ENCODE assay signal across 10 mouse cellular contexts in genomic region chr4:110019145-110019544, GRCm38 (mm10). TPM values are rescaled to one million over a fixed set of nuclear protein-coding genes. Genes with fewer than 3 reads are reported as not detected.
A peak's percentile ranks its signal among the peaks of the same experiment; 100 is the strongest.
DNase-seq lines count a peak whose midpoint lies in the region; ATAC-seq and TF ChIP-seq lines count a peak whose summit lies in the region.
"Had no signal": no experiment of that assay in that cellular context is flagged by ENCODE, and none has a peak within 500 bp of the region (broad histone marks: within the 10 kb centered on the region; RNA-seq: fewer than 3 reads in every experiment).

No protein-coding gene starts in this region.

- ATAC-seq in hindbrain, postnatal 0 days, result no peak
- no peak for ATAC-seq in hindbrain, embryonic 14.5 days (ENCODE audit: low FRiP score)

- H3K27ac ChIP-seq in hindbrain, postnatal 0 days, result no peak overlapping the region
- no peak overlapping the region for H3K27ac ChIP-seq in hindbrain, embryonic 14.5 days
- H3K27ac ChIP-seq in testis, adult 2 months (ENCODE audit: control insufficient read depth, insufficient read depth, low read depth, low read length), result no peak overlapping the region
- H3K27ac ChIP-seq in bone marrow, adult 2 months (ENCODE audit: control insufficient read depth, insufficient read depth, low read depth, low read length, poor library complexity), result no peak overlapping the region

- no peak for TF ChIP-seq POLR2A in testis, adult 2 months (IDR thresholded peaks at IDR 0.05; ENCODE audit: control insufficient read depth, low read depth, low read length)
- no peak for TF ChIP-seq POLR2A in bone marrow, adult 2 months (IDR thresholded peaks at IDR 0.05; ENCODE audit: borderline replicate concordance, control insufficient read depth, low read depth, low read length)

- H3K4me3 ChIP-seq in hindbrain, postnatal 0 days (ENCODE audit: low read length), result no peak overlapping the region
- H3K4me3 ChIP-seq in hindbrain, embryonic 14.5 days (replicated peaks; ENCODE audit: low read length), result no peak overlapping the region
- no peak overlapping the region for H3K4me3 ChIP-seq in testis, adult 2 months (ENCODE audit: control insufficient read depth, low read depth, low read length)
- no peak overlapping the region for H3K4me3 ChIP-seq in bone marrow, adult 2 months (replicated peaks; ENCODE audit: control insufficient read depth, low read depth, low read length)

- H3K27me3 ChIP-seq in hindbrain, postnatal 0 days (ENCODE audit: insufficient read depth, low read length), result no peaks in the 10 kb centered on the region
- H3K27me3 ChIP-seq in hindbrain, embryonic 14.5 days (ENCODE audit: control insufficient read depth, insufficient read depth, low read length), result 0 out of 2 replicates have a peak, but pooled peaks cover 7% of the 10 kb centered on the region
- no peaks in the 10 kb centered on the region for H3K27me3 ChIP-seq in testis, adult 2 months (ENCODE audit: control insufficient read depth, insufficient read depth, low read length)
- no peaks in the 10 kb centered on the region for H3K27me3 ChIP-seq in splenic B cell, adult 2 months (ENCODE audit: control insufficient read depth, insufficient read depth, low read length, poor library complexity, severe bottlenecking)

- WGBS in hindbrain, postnatal 0 days, result 52% methylated on average over 9 of the region's 9 CpGs
- 57% methylated on average over 9 of the region's 9 CpGs for WGBS in hindbrain, embryonic 14.5 days
- WGBS in bone marrow, adult 2 months, result 57% methylated on average over 9 of the region's 9 CpGs

- H3K4me1 ChIP-seq in hindbrain, postnatal 0 days (ENCODE audit: insufficient read depth, low read length), result no peaks in the 10 kb centered on the region
- H3K4me1 ChIP-seq in hindbrain, embryonic 14.5 days (replicated peaks; ENCODE audit: control insufficient read depth, insufficient read depth, low read length), result no peaks in the 10 kb centered on the region
- H3K4me1 ChIP-seq in testis, adult 2 months (ENCODE audit: control insufficient read depth, insufficient read depth, low read length), result peaks cover 21% of the 10 kb centered on the region
- no peaks in the 10 kb centered on the region for H3K4me1 ChIP-seq in bone marrow, adult 2 months (ENCODE audit: control insufficient read depth, insufficient read depth, low read length)

- H3K36me3 ChIP-seq in hindbrain, postnatal 0 days (ENCODE audit: insufficient read depth, low read length), result no peaks in the 10 kb centered on the region
- H3K36me3 ChIP-seq in hindbrain, embryonic 14.5 days (replicated peaks; ENCODE audit: control insufficient read depth, insufficient read depth), result no peaks in the 10 kb centered on the region
- H3K36me3 ChIP-seq in testis, adult 2 months (ENCODE audit: control insufficient read depth, insufficient read depth, low read length), result no peaks in the 10 kb centered on the region
- no peaks in the 10 kb centered on the region for H3K36me3 ChIP-seq in splenic B cell, adult 2 months (ENCODE audit: control insufficient read depth, insufficient read depth, low read length, poor library complexity, severe bottlenecking)

- no peak overlapping the region for H3K4me2 ChIP-seq in hindbrain, postnatal 0 days (ENCODE audit: low read depth, low read length)
- H3K4me2 ChIP-seq in hindbrain, embryonic 14.5 days (replicated peaks), result no peak overlapping the region

- no peak overlapping the region for H3K9ac ChIP-seq in hindbrain, postnatal 0 days (replicated peaks; ENCODE audit: low read length)
- no peak overlapping the region for H3K9ac ChIP-seq in hindbrain, embryonic 14.5 days

- no peak for DNase-seq in hindbrain, postnatal 0 days (ENCODE audit: low spot score)
- no peak for DNase-seq in hindbrain, embryonic 14.5 days (ENCODE audit: low spot score)
- DNase-seq in testis, postnatal 10 days (ENCODE audit: low spot score), result no peak
- DNase-seq in splenic B cell, adult 2 months (ENCODE audit: low read depth, low spot score), result peak; percentile 7
- no peak for DNase-seq in adrenal gland, adult 2 months
- DNase-seq in urinary bladder, postnatal 14 days (ENCODE audit: low spot score), result no peak
- DNase-seq: heart, postnatal 36 days had no signal

- no peaks in the 10 kb centered on the region for H3K9me3 ChIP-seq in hindbrain, postnatal 0 days (ENCODE audit: low read length)
- H3K9me3 ChIP-seq in hindbrain, embryonic 14.5 days (ENCODE audit: control insufficient read depth, low read length), result no peaks in the 10 kb centered on the region

- TF ChIP-seq CTCF in hindbrain, postnatal 0 days (IDR thresholded peaks at IDR 0.05; ENCODE audit: low read depth), result peak; percentile 61
- TF ChIP-seq CTCF in testis, adult 2 months (IDR thresholded peaks at IDR 0.05; ENCODE audit: control insufficient read depth, insufficient read depth, insufficient replicate concordance, low read depth, low read length), result peak; percentile 88
- TF ChIP-seq CTCF in bone marrow, adult 2 months (IDR thresholded peaks at IDR 0.05; ENCODE audit: control insufficient read depth, insufficient read depth, low read length), result peak; percentile 38; the same call in 1 of the 2 replicates

RNA-seq across cellular contexts. Expression of gene Dmrta2, which starts 41.3 kb away (rescaled TPM):
- total RNA-seq in hindbrain, postnatal 0 days (2014; rRNA removed), result 1.2 and 2.0 TPM in 2 replicates
- 0.06 and 0.08 TPM in 2 replicates for polyA plus RNA-seq in hindbrain, postnatal 0 days (2015; fragmentation: Nextera tagmentation; extraction: Ambion mirVana)
- 0.08 TPM in 1 of 2 replicates, not detected in the other for polyA plus RNA-seq in hindbrain, embryonic 14.5 days (2014; fragmentation: Nextera tagmentation; extraction: Ambion mirVana)
- 3.8 and 6.3 TPM in 2 replicates for polyA plus RNA-seq in testis, adult 2 months (2012; rRNA removed)
- not detected in 2 replicates for polyA plus RNA-seq in bone marrow, adult 2 months (2011; ENCODE audit: insufficient read depth, insufficient read length, low replicate concordance, missing spikeins)
- not detected for total RNA-seq in adrenal gland, adult 2 months (2021)
- 1.0 and 1.2 TPM in 2 replicates for polyA plus RNA-seq in adrenal gland, adult 2 months (2012; rRNA removed)
- total RNA-seq: neutrophil, adult 5-6 weeks had no signal

Comparison
In these comparisons a context has a peak if more than half of its experiments do, and no peak if none do; other contexts are left out.
1. CTCF ChIP-seq: peak in every context shown above with its lines; median percentile 88 in testis, adult 2 months; 61 in hindbrain, postnatal 0 days; 38 in bone marrow, adult 2 months.